Mouse (Mus musculus): Measurements from ENCODE around the gene Kcnh1. TPM values are rescaled to one million over a fixed set of nuclear protein-coding genes. Genes with fewer than 3 reads are reported as not detected.

Gene Kcnh1
- polyA plus RNA-seq, 1 experiment from 2014 or later: 1.3 TPM

DNA sequence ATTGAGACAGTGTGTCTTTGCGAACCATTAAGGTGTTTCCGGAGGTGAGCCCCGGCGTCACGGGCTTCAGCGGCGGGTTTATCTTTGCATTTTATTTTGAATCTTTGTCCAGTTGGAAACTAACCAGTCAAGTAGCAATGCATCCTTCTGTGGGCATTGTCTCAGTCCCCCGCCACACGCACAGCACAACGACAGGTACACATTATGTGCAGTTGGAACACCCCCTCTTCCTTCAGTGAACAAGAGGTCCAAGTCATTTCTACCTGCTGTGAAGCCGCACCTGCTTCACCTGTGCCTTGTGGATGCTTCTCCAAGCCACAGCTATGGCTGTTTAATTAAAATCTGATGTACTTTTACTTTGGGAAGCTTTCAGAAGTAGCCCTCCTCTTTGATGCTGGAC is 803 bp upstream of the Kcnh1 start:
- H3K4me2 ChIP-seq (ENCODE audit: low read length): no peak overlapping the region
- H3K4me3 ChIP-seq (replicated peaks; ENCODE audit: low read depth, low read length): no peak overlapping the region
- H3K9me3 ChIP-seq (replicated peaks; ENCODE audit: low read length): no peaks in the 10 kb centered on the region
- peaks cover 13% of the 10 kb centered on the region for H3K27me3 ChIP-seq (ENCODE audit: insufficient read depth, low read length)
- TF ChIP-seq CTCF (IDR thresholded peaks at IDR 0.05; ENCODE audit: low read depth): no peak
- no peak for DNase-seq (ENCODE audit: low spot score)
- H3K9ac ChIP-seq (ENCODE audit: low read depth, low read length): no peak overlapping the region
- H3K36me3 ChIP-seq (ENCODE audit: insufficient read depth, low read length): no peaks in the 10 kb centered on the region
- no peak overlapping the region for H3K27ac ChIP-seq
- H3K4me1 ChIP-seq (replicated peaks; ENCODE audit: insufficient read depth, low read length): no peaks in the 10 kb centered on the region
- WGBS: 83% methylated on average over 11 of the region's 11 CpGs
- no peak for ATAC-seq (replicated peaks; ENCODE audit: low FRiP score, low read depth)

DNA sequence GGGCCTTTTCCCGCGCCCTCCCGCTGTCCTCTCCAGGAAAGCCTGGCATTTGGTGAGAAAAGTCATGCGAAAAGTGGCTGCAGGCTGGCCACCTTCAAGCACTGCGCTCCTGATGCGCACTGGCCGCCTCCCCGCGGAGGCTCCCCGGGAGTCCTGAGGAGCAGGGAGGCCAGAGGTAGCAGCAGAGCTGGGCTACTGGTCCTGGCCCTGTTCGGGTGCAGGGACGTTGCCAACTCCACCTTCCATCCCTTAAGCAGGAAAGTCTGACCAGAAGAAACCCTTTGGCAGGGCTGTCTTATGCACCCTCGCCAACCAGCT is 707 bp downstream of the Kcnh1 start:
- Histone ChIP-seq H3K27ac (no peak overlapping the region), H3K9ac (ENCODE audit: low read depth, low read length) (no peak overlapping the region), H3K27me3 (ENCODE audit: insufficient read depth, low read length) (peaks cover 13% of the 10 kb centered on the region), H3K4me3 (replicated peaks; ENCODE audit: low read depth, low read length) (peak overlapping the region; percentile 48), H3K36me3 (ENCODE audit: insufficient read depth, low read length) (no peaks in the 10 kb centered on the region), H3K4me1 (replicated peaks; ENCODE audit: insufficient read depth, low read length) (no peaks in the 10 kb centered on the region), H3K9me3 (replicated peaks; ENCODE audit: low read length) (no peaks in the 10 kb centered on the region), H3K4me2 (ENCODE audit: low read length) (peak overlapping the region; percentile 80)
- DNase-seq (ENCODE audit: low spot score) (peak; percentile 14), ATAC-seq (replicated peaks; ENCODE audit: low FRiP score, low read depth) (no peak)
- 3% methylated on average over 13 of the region's 13 CpGs for WGBS
- TF ChIP-seq CTCF (IDR thresholded peaks at IDR 0.05; ENCODE audit: low read depth): no peak

DNA sequence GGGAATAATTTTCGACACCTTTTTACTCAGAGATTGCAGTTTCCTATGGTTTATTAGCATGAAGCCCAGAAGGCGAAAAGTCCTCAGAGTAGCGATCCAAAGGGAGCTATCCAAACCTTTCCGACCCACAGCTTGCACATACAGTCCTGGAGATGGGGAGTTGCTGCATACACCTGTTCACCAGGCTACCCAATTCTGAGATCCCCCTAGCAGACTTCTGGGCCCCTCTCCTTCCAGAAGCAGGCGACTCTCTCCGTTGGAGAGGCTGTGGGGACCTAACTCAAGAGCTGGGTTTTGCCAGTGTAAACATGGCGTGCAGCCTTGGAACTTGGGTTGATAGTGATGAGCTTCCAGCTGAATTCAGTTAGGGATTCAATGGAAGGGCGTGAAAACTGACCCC is 1.3 kb downstream of the Kcnh1 start:
- no peaks in the 10 kb centered on the region for H3K4me1 ChIP-seq (replicated peaks; ENCODE audit: insufficient read depth, low read length)
- H3K9me3 ChIP-seq (replicated peaks; ENCODE audit: low read length): no peaks in the 10 kb centered on the region
- no peak for ATAC-seq (replicated peaks; ENCODE audit: low FRiP score, low read depth)
- H3K36me3 ChIP-seq (ENCODE audit: insufficient read depth, low read length): no peaks in the 10 kb centered on the region
- H3K4me3 ChIP-seq (replicated peaks; ENCODE audit: low read depth, low read length): no peak overlapping the region
- DNase-seq (ENCODE audit: low spot score): no peak
- H3K27ac ChIP-seq: no peak overlapping the region
- TF ChIP-seq CTCF (IDR thresholded peaks at IDR 0.05; ENCODE audit: low read depth): no peak
- peak overlapping the region; percentile 80; the same call in 1 of the 2 replicates for H3K4me2 ChIP-seq (ENCODE audit: low read length)
- 60% methylated on average over 8 of the region's 8 CpGs for WGBS
- no peak overlapping the region for H3K9ac ChIP-seq (ENCODE audit: low read depth, low read length)
- H3K27me3 ChIP-seq (ENCODE audit: insufficient read depth, low read length): peaks cover 13% of the 10 kb centered on the region

DNA sequence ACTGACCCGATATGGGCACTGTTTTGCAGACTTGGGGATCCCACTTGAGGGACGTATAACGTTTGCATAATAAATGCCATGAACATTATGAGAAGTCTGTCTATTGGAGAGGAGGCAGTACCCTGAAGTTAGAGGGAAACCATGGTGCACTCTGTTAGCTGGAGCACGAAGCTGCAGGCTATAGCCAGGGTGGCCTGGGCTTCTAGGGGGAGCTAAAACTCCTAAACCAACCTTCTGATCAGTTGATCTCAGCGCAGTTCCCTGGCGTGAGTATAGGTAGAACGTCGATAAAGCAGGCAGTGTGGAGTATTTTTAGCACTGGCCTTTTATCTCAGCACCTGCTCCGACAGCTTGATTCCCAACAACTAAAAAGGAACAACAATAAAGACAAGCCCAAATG is 2.1 kb downstream of the Kcnh1 start:
- H3K9ac ChIP-seq (ENCODE audit: low read depth, low read length): no peak overlapping the region
- no peak overlapping the region for H3K4me2 ChIP-seq (ENCODE audit: low read length)
- ATAC-seq (replicated peaks; ENCODE audit: low FRiP score, low read depth) (no peak), DNase-seq (ENCODE audit: low spot score) (no peak)
- WGBS: 78% methylated on average over 9 of the region's 9 CpGs
- no peak overlapping the region for H3K4me3 ChIP-seq (replicated peaks; ENCODE audit: low read depth, low read length)
- H3K4me1 ChIP-seq (replicated peaks; ENCODE audit: insufficient read depth, low read length): no peaks in the 10 kb centered on the region
- no peaks in the 10 kb centered on the region for H3K9me3 ChIP-seq (replicated peaks; ENCODE audit: low read length)
- peaks cover 13% of the 10 kb centered on the region for H3K27me3 ChIP-seq (ENCODE audit: insufficient read depth, low read length)
- H3K27ac ChIP-seq: no peak overlapping the region
- no peak for TF ChIP-seq CTCF (IDR thresholded peaks at IDR 0.05; ENCODE audit: low read depth)
- H3K36me3 ChIP-seq (ENCODE audit: insufficient read depth, low read length): no peaks in the 10 kb centered on the region

DNA sequence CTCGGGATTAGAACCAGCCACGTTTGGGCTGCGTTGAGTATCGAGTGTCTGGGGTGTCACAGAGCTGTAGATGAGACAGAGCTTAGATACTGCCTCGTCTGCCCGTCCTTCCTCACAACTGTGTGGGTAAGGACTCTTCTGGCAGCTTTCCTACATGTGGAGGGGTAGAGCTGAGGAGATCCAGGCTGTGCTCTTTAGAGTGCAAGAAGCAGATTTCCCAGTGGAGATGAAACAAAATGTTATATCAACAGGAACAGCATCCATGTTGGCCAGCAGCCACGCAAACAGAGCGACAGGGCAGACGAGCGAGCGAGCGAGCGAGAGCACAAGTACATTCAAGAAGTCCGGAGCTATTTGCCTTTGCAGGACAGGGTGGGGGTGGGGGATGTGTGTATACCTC is 3.1 kb downstream of the Kcnh1 start:
- no peak for TF ChIP-seq CTCF (IDR thresholded peaks at IDR 0.05; ENCODE audit: low read depth)
- Histone ChIP-seq H3K9me3 (replicated peaks; ENCODE audit: low read length) (no peaks in the 10 kb centered on the region), H3K9ac (ENCODE audit: low read depth, low read length) (no peak overlapping the region), H3K4me2 (ENCODE audit: low read length) (no peak overlapping the region), H3K4me1 (replicated peaks; ENCODE audit: insufficient read depth, low read length) (no peaks in the 10 kb centered on the region), H3K4me3 (replicated peaks; ENCODE audit: low read depth, low read length) (no peak overlapping the region), H3K27me3 (ENCODE audit: insufficient read depth, low read length) (peaks cover 13% of the 10 kb centered on the region), H3K27ac (no peak overlapping the region), H3K36me3 (ENCODE audit: insufficient read depth, low read length) (no peaks in the 10 kb centered on the region)
- DNase-seq (ENCODE audit: low spot score) (peak; percentile 42), ATAC-seq (replicated peaks; ENCODE audit: low FRiP score, low read depth) (no peak)
- 61% methylated on average over 14 of the region's 14 CpGs for WGBS

DNA sequence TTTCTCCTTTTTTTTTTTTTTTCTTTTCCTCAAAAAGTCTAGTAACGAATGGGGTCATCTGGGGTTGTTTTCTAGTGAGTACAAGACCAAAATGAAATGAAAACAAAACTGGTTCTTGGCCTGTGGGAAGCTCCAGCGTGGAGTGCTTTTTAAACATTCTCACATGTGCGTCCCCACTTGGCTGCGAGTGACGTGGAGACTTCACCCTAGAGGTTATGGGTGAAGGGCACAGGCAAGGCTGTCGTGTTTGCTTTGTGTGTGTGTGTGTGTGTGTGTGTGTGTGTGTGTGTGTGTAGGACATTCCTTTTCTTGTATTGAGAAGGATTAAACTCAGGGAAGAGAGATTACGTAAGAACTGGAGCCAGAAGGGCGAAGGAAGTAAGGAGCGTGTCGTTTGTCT is 6.9 kb downstream of the Kcnh1 start:
- Histone ChIP-seq H3K9ac (ENCODE audit: low read depth, low read length) (no peak overlapping the region), H3K36me3 (ENCODE audit: insufficient read depth, low read length) (no peaks in the 10 kb centered on the region), H3K4me1 (replicated peaks; ENCODE audit: insufficient read depth, low read length) (no peaks in the 10 kb centered on the region), H3K9me3 (replicated peaks; ENCODE audit: low read length) (no peaks in the 10 kb centered on the region), H3K27ac (no peak overlapping the region), H3K27me3 (ENCODE audit: insufficient read depth, low read length) (no peaks in the 10 kb centered on the region), H3K4me3 (replicated peaks; ENCODE audit: low read depth, low read length) (no peak overlapping the region), H3K4me2 (ENCODE audit: low read length) (no peak overlapping the region)
- no peak for ATAC-seq (replicated peaks; ENCODE audit: low FRiP score, low read depth)
- 52% methylated on average over 10 of the region's 10 CpGs for WGBS
- DNase-seq (ENCODE audit: low spot score): peak; percentile 28
- TF ChIP-seq CTCF (IDR thresholded peaks at IDR 0.05; ENCODE audit: low read depth): no peak

DNA sequence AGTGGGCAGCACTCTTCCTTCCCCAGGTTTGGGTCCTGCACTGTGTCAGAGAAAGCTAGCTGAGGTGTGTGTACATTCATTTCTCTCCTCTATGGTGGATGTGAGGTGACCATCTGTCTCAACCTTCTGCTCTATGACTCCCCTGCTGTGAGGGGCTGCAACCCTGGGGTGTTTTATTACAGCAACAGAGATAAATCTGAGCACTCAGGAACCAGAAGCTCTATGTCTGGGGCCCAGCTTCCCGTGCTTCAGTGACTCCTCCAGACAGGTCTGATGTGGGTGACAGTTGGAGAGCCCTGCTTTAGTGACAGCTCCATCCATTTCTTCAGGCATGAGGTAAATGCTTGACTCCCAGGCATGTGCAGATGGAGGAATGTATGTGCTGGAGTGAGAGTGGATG is 12.4 kb downstream of the Kcnh1 start:
- H3K36me3 ChIP-seq (ENCODE audit: insufficient read depth, low read length): no peaks in the 10 kb centered on the region
- H3K9me3 ChIP-seq (replicated peaks; ENCODE audit: low read length): no peaks in the 10 kb centered on the region
- no peak overlapping the region for H3K27ac ChIP-seq
- peak; percentile 6 for DNase-seq (ENCODE audit: low spot score)
- 0% methylated on average over 1 of the region's 1 CpGs for WGBS
- H3K9ac ChIP-seq (ENCODE audit: low read depth, low read length): no peak overlapping the region
- no peak overlapping the region for H3K4me2 ChIP-seq (ENCODE audit: low read length)
- no peak overlapping the region for H3K4me3 ChIP-seq (replicated peaks; ENCODE audit: low read depth, low read length)
- H3K27me3 ChIP-seq (ENCODE audit: insufficient read depth, low read length): no peaks in the 10 kb centered on the region
- no peak for TF ChIP-seq CTCF (IDR thresholded peaks at IDR 0.05; ENCODE audit: low read depth)
- no peak for ATAC-seq (replicated peaks; ENCODE audit: low FRiP score, low read depth)
- H3K4me1 ChIP-seq (replicated peaks; ENCODE audit: insufficient read depth, low read length): no peaks in the 10 kb centered on the region

Data from kidney, postnatal 0 days (tissue).